Mouse (Mus musculus) left cerebral cortex, postnatal 4 days (tissue): Measurements from ENCODE around the gene Klc4. TPM values are rescaled to one million over a fixed set of nuclear protein-coding genes. Genes with fewer than 3 reads are reported as not detected.

Source experiments
- DNase-seq: peaks from one replicate; pipeline ENCODE4 v3.0.0-alpha.2; 2022
- intact Hi-C: fragments of 180-260 bp; cut with DNase I; formaldehyde crosslinking; loops from one replicate; pipeline ENCODE4 v1.15.1; 2025
- total RNA-seq, 2 experiments: library from RNA; stranded (reverse); gene quantifications; 2 replicates each; pipeline ENCODE4 v1.2.3; 2021

Gene Klc4
- 10 to 100 TPM; 18.9 to 20.4 TPM for total RNA-seq

DNA sequence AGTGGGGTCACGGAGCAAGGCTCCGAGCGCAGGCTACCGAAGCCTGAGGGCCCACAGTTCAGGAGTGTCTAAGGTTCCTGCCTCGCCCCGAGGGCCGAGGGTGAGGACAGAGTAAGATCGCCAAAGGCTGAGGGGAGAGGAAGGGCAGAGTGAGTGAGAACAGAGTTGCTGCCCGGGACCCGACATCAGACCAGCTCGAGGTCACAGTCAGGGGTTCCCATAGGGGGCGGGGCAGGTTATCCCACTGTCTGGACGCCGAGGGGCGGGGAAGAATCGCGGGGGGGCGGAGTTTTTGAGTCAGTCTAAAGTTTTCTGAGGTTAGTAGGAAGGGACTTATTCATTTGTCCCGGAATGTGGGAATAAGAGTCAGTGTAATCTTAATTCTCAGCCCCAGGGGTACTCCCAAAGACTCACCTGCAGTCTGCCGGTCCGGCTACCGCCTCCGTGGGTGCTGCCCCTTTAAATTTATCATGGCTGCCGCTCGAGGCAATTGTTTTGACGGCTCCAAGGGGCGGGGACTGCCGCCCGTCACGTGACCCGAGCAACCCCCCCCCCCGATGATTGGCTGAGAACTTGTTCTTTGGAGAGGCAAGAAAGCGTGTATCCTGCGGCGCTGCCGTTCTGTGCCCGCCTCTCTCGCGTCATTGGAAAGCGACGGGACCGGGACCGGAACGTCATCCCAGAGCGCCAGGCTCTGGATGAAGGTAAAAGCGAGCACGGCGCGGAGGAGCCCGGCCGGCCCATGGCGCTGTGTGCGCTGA lies at the start of gene Klc4, which contains the start of gene Mrpl2:
Gene Klc4, minus strand, starts transcription at position 462 of the 761 bp plus-strand sequence.
Gene Mrpl2, plus strand, starts transcription at position 669 of the 761 bp plus-strand sequence.
- DNase-seq = peak; percentile 98
- intact Hi-C loops = loop anchor here (10.0 kb wide), 1 partner anchor 91 kb away; the partner anchor contains the start of gene Srf

DNA sequence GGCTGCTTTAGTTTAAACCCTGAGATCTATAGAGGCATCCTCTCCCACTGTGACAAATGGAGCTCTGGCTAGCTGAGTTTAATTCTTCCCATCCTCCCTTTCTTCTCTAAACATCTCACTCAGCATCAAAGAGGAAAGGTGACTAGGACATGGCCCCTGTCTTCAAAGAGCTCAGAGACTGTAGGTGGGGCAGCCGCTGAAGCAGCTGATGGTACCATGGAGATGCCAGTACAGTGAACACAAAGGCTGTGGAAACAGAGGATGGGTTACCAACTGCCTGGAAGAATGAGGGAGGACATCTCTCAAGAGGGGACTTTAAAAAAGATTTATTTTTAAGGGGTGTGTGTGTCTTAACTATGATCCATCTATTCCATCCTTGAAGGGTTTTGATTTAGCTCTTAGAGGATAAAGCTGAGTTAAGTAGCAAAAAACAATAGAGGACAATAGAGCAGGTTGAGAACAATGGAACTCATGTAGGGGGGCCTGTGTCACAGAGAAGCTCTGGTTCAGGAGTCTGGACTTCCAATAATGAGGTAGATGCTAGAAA lies 48.8 kb upstream of the Klc4 start:
- intact Hi-C loops = no loop called here
- no peak for DNase-seq

DNA sequence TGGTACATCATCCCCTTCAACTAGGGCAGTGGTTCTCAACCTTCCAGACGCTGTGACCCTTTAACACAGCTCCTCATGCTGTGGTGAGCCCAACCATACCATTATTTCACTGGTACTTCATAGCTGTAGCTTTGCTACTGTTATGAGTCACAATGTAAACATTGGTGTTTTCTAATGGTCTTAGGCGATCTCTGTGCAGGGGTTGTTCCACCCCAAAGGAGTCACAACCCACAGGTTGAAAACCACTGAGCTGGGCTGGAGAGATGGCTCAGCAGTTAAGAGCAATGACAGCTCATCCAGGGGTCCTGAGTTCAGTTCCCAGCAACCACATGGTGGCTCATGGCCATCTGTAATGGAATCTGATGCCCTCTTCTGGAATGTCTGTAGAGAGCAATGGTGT lies 45.6 kb upstream of the Klc4 start:
- intact Hi-C loops = no loop called here
- no peak for DNase-seq

DNA sequence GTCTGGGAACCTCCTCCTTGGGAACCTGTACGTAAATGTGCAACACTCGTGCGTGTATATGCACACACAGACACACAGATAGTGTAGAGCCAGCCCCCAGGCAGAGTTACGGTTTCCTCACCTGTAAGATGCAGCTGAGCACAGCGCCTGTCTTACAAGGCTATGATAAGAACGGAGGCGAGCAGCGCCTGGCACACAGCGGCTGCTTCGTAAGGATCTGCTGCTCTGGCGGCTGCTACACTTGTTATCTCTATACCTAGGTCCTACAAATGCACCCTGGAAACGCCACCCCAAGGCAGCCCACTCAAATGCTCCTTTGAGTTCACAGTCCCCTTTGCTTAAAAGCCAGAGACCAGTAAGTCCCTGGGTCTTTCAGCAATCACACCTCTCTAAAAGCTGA lies 44.8 kb upstream of the Klc4 start:
- intact Hi-C loops = no loop called here
- no peak for DNase-seq

DNA sequence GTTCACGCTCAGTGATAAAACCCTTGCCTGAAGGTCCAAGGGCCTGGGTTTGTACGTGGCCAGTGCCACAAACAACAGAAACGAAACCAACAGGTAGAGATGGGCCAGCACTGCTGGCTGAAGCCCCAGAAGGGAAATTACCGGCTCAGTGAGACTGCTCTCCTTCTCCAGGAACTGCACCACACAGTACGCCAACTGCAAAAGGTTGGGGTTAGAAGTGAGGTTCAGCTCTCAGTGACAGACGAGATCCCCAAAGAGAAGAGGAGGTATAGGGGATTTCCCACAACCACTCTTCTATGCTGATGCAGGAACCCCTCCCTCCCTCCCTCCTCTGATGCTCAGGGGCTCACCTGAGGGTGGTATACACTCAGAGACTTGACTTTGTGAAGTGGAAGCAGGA lies 40.1 kb upstream of the Klc4 start:
- intact Hi-C loops = no loop called here
- DNase-seq = no peak

DNA sequence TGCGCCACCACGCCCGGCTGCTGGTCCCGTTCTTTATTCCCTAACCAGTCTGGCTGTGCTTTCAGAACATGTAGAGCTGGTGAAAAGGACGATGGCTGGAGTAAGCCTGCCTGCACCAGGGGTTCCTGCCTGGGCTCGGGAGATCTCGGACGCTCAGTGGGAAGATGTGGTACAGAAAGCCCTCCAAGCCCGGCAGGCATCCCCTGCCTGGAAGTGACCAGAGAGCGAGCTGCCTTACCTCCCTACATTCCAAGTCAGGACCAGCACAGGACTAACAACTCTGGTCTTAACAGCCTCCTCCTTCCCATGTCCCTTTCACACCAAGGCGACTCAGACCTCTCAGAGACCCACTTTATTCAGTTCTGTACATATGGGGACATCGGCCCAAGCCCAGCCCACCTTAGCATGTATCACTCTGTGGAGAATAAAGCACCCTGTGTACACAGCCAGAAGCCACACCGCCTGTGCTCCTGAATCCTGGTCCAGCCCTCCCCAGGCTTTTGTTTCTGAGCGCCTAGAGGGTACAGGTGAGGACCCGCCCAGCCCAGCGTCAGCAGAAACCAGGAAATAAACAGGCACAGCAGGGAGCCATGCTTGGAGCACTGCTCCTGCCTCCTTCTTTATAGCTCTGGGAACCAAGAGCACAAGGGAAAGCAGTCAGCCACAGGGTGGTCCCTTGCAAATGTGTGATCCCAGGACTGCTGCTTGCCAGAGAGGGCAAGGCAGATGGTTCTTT lies 37.0 kb upstream of the Klc4 start:
- no peak for DNase-seq
- intact Hi-C loops = no loop called here

DNA sequence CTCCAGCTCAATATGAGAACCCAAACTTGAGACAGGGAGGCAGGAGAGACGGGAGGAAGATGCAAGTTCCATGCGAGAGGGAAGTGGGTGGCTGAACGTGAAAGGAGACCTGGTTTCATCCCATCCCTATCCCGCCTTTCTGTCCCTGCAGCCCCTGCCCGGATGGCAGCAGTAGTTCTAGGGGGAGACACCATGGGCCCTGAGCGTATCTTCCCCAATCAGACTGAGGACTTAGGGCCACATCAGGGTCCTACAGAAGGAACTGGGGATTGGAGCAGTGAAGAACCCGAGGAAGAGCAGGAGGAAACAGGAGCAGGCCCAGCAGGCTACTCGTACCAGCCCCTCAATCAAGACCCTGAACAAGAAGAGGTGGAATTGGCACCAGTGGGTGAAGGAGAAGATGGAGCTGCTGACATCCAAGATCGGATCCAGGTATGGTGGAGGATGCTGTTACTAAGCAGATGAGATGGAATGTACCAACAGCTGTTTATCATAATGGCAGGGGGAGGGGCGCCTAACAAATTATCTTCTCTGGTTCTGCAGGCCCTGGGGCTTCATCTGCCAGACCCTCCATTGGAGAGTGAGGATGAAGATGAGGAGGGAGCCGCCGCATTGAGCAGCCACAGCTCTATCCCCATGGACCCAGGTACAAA lies 35.8 kb upstream of the Klc4 start:
- DNase-seq = no peak
- intact Hi-C loops = no loop called here

DNA sequence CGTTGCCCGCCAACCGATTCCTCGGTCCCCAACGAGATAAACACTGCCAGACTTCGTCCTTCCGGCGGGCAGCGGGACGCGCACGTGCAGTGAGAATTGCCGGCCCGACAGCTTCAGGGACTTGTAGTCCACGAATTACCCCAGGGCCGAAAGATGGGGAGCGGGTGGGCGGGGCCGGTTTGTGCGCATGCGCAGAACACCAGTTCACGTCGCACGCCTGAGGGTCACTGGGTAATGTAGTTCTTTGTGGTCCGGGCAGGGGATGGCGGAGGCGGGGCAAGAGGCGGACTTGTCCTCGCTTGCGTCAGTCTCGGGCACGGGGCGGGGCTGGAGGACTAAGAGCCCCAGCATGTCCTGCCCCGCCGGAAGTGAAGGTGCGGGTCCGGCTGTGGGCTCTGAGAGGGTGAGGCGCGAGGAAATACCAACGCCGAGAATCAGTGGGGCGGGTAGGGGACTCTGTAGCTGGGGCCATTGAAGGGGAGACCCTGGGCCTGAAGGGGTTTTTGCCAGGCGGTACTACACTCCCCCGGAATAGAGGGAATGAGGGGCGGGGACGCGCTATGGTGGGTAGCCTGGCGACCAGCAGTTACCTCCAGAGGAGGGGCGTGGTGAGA lies 35.0 kb upstream of the Klc4 start, which contains the start of gene Klhdc3:
Gene Klhdc3, minus strand, starts transcription at position 155 of the 614 bp plus-strand sequence.
- intact Hi-C loops = no loop called here
- peak; percentile 100 for DNase-seq

DNA sequence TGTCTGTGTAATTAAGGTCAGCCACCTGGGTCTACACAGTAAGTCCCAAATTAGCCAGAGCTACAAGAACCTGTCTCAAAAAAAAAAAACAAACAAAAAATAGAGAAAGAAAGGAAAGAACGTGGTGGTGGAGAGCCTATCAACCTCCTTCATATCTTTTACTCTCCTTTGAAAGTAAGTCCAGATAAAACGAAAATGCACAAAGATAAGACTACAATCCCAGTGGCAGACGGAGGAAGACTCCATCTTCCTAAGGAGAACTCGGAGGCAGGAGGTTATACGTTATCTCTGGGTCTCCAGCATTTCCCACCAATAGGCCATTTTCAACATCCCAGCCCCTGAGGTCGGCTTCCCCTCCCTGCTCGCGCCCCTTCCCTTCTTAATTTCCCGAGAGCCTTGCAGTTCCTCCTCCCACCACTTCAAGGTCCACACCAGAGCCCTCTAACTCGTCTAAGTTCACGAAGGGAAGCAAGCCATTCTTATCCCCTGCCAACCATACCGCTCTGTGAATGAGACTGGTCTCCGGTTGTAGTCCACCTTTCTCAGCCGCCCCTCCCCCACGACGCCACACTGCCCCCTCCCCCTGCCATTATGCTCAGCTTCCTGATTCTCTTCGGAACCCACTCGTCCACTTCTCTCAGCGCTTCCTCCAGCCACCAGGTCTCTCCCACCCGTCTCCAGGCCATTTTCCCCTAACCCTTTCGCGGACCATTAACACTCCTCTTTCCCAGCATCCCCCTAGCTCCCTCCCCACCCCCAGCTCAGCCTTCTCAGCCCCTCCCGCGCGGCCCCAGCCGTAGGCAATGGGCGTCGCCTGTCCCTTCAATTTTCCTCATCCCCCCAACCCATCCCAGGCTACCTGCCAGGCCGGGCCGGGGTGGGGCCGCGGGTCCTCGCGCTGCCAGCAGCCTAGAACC lies 34.3 kb upstream of the Klc4 start:
- intact Hi-C loops = no loop called here
- peak; percentile 69 for DNase-seq

DNA sequence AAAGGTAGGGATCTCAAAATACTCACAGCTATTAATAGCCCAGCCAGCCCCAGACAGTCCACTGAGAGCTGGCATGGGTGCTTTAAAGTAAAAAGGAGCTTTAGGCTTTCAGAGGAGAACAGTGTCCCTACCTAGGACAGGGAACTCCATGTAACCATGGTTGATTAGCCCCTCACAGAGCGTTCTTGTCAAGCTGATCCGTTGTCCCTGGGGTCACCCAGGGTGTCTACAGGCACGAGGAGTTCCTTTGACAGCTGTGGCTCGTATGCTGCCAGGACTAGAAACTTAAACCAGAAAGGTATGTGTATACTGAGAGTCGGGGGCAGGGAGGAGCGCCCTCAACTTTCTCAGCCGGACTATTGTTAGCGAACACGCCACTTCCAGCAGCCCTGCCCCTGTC lies 33.1 kb upstream of the Klc4 start:
- intact Hi-C loops = no loop called here
- no peak for DNase-seq

DNA sequence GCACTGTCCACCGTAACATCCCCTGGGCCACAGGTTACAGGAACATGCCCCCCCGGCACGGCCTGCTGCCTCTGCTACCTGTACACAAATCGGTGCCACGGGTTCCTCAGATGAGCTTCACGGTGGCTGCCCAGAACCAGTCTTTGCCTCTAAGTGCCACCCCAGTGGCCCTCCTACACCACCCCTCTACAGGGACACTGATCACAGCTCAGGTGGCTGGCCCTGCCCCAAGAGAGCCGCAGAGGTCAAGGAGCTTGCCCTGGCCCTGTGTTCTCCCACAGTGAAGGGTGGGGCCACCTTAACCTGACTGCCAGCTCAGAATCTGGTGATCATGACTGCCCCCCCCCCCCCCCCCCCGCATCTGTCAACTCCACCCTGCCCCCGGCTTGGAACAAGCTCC lies 32.6 kb upstream of the Klc4 start, which contains the start of gene Mea1:
Gene Mea1, plus strand, starts transcription at position 378 of the 400 bp plus-strand sequence.
- DNase-seq = no peak

DNA sequence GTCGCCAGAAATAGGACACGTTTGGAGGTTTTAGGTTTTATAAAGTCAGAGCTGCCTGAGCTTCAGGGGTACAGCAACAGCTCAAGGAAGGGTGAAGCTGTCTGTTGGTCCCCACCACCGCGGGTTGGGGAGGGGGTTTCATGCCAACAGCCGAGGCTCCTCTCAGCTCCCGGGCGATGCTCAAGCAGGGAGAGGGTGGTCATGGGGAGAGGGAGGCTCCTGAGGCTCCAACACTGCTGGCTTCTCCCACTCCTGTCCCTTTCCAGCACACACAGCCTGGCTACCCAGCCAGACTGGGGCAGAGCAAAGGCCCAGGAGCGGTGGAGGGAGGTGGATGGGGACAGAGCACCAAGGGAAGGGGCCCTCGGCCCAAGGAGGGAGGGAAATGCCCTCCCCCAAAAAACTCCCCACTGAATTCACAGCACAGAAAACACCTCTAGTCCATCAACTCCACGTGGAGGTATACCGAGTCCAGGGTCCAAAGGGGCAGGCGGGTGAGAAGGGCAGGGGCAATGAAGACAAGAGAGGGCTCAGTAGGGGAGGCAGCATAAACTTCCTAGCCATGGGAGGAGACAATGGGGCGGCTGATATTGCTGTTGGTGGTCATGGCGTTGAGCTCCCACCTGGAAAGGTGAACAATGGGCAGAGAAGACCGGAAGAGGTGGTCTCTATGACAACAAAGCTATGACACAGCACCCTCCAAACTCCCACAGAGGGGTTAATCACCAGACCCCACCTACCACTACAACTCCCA lies 28.9 kb upstream of the Klc4 start:
- DNase-seq = no peak
- intact Hi-C loops = no loop called here

More for the DNA sequence above, 32.6 kb upstream of the Klc4 start, which contains the start of gene Mea1:
- intact Hi-C loops = no loop called here

DNA sequence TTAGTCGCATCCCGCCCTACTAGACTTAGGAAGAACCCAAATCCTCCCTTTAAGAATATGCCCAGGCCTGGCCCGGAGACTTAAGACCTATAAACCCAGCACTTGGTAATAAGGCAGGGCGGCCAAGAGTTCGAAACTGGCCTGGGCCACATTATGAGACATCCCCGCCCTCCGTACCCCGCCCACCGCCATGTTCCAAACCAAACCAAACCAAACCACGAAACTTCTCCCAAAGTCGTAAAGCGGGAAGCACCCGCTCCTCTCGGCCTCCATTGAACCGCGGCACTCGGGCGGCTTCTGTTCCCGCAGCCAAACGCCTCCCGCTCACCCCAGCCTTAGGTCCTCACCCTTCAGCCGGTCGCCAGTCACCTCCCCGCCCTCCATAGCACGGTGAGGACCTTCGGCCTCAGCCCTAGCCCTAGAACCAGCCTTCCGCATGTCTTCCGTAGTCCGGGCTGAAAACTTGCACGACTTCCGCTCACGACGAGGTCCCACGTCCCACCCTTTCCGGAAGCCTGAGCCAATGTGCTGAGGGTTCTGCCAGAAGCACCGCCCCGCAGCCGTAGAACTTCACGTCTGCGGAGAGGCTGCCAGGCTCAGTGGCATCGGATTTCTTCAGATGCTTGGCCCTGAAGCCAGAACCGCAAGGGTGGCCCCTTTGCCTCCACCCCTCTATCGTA lies 28.2 kb upstream of the Klc4 start, which contains the start of gene Rrp36:
Gene Rrp36, minus strand, starts transcription at position 503 of the 680 bp plus-strand sequence.
- peak; percentile 89 for DNase-seq
- intact Hi-C loops = no loop called here

DNA sequence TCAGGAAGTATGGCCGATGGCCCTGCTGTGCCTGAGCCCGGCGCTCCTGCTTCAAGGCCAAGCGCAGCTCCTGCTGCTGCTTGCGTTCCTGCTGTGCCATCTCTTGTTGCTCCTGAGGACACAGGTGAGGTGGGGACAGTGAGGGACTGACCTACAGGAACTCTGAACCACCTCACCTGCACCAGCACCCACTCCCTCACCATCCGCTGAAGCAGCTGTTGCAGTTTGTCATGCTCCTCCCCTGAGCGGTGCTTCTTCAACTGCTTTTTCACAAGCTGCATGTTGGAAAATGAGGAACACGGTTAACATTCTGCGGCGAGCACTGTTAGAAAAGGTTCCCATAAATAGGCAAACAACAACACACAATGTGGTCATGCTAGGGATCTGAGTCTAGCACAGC lies 24.1 kb upstream of the Klc4 start:
- DNase-seq = no peak
- intact Hi-C loops = no loop called here

DNA sequence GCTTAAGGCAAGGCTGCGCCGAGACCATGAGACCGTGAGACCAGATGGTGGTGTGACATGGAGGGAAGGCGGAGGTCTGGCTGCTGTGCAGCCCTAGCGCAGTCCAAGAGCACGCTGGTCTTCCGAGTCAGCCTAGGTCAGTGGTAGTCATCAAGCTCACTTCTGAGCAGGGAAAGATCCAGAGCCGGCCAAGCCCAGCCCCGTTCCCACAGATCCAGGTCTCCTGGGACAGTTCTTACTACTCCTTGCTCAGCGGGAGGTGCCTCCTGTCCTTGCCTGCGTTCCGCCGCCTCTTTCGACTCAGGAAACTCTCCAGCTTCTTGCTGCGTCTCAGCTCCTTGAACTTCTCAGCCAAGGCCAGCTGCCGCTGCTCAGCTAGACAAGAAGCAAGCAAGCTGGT lies 21.9 kb upstream of the Klc4 start:
- no peak for DNase-seq
- intact Hi-C loops = no loop called here

DNA sequence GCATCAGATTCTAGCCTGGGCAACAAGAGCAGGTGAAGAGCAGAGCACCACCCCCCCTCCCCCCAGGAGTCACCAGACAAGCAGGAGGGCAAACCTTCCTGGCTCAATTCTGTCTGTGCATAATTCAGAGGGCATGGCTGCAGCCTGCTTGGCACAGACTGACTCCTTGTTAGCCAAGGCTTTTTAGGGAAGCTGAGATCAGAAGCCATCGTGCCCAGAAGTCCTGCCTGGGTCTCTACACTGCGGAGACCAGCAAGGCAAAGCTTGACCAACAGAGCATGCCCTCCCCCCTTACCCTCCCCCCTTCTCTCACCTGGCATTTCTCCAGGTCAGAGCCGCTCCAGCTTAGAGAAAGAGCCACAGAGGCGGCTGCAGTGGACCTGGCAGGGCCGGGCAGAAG lies 16.9 kb upstream of the Klc4 start:
- DNase-seq = peak; percentile 51
- intact Hi-C loops = no loop called here

DNA sequence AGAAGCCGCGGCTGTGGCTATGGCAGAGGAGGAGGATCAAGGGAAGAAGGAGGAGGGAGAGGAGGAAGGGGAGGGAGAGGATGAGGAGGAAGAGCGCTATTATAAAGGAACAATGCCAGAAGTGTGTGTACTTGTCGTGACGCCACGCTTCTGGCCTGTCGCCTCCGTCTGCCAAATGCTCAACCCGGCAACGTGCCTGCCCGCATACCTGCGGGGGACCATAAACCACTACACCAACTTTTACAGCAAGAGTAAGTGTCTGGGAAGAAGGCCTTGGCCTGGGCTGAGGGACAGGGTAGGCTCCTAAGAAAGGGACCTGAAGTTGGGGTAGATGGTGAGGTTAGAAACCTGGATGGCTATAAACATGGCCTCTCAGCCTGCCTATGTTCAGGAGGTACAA lies 16.2 kb upstream of the Klc4 start:
- no peak for DNase-seq
- intact Hi-C loops = no loop called here

DNA sequence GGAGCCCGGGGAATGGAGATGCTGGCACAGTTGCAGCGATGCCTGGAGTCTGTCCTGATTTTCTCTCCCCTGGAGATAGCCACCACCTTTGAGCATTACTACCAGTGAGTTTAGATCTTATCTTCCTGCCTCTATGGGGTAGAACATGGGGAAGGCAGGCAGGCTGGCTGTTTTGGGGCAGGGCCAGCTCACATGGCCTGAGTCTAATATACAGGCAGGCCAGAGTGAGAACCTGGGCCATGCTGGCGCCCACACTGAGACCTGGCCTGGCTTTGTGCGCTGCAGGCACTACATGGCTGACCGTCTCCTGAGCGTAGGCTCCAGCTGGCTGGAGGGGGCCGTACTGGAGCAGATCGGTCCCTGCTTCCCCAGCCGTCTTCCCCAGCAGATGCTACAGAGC lies 15.5 kb upstream of the Klc4 start:
- intact Hi-C loops = no loop called here
- DNase-seq = no peak
